Mouse (Mus musculus) adrenal gland, postnatal 0 days (tissue): ENCODE data around the gene Edem2. TPM values are rescaled to one million over a fixed set of nuclear protein-coding genes. Genes with fewer than 3 reads are reported as not detected.

ENCODE experiments used
- polyA plus RNA-seq: library from polyadenylated mRNA; unstranded; fragments of >200 nt; fragmentation: Nextera tagmentation; extraction: Ambion mirVana; gene quantifications from 2 replicates; pipeline ENCODE4 v1.2.1, GENCODE M21; 2015

Gene Edem2
- 30.0 and 59.7 TPM in 2 replicates for polyA plus RNA-seq

GRCm38 (mm10) chr2:155729158-155729645 is at the start of gene Edem2:
TSS of gene Edem2 (minus strand) at chr2:155729475.

DNA sequence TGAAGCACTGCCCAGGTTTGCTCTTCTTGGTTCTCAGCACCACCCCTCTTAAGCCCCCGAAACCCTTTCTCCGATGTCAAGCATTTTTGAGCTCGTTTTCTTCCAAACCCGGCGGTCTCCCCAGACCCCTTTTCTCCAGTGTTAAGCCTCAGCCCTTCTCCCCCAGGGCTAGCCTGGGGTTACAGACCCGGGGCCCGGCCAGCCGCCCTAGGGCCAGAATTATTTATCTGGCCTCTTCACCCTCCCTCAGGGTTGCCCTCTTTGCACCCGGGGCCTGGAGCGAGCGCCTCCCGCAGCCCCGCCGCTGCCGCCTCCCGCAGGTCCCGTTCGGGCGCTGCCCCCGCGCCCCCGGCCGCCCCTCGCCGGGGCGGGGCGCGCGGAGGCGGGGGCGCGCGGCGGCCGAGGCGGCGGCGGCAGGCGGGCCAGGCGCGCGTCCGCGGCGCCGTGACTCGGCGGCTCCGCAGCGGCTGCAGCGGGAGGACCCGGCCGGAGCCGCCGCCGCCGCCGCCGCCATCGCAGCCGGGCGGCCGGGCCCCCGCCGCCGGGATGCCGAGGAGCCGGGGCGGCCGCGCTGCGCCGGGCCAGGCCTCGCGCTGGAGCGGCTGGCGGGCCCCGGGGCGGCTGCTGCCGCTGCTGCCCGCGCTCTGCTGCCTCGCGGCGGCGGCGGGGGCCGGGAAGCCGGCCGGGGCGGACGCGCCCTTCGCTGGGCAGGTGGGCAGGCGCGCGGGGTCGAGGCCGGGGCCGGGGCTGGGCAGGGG is 45.8 kb upstream of the Edem2 start, which contains the start of gene Mmp24:
Gene Mmp24, plus strand, starts transcription at position 416 of the 758 bp plus-strand sequence.

DNA sequence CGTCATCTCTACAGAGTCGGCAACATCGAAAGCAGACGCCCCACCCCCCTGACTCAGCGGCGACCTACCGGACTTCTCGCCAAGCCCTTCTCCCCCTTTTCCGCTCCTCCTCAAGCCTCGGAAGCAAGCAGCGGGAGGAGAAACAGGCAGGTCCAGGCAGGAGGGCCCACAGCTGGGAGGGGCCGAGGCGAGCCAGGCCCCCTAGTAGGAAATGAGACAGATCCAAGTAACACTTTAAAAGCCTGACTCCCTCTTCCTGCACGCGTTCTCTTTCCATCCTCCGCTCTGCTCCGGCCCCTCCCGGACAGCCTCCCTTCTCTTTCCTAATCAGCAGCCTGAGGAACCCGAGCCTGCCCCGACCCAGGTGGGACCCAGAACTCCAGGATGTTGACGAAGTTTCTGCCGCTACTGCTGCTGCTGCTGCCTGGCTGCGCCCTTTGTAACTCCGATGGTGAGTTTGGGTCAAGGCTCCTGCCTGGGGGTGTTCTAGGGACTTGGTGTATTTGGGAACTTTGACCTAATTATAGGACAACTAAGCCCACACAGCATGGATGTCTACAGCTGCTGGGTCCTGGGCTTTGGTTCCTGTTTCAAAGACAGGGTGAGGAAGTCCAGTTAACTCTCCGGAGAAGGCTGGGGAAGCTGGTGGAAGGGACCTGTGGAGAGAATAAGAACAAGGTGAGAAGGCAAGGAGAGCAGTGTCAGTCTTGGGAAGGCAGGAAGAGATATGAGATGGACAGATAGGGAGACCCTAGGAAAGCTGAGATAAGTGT is 21.9 kb upstream of the Edem2 start, which contains the start of gene Procr:
Gene Procr, plus strand, starts transcription at position 104 of the 773 bp plus-strand sequence.

DNA sequence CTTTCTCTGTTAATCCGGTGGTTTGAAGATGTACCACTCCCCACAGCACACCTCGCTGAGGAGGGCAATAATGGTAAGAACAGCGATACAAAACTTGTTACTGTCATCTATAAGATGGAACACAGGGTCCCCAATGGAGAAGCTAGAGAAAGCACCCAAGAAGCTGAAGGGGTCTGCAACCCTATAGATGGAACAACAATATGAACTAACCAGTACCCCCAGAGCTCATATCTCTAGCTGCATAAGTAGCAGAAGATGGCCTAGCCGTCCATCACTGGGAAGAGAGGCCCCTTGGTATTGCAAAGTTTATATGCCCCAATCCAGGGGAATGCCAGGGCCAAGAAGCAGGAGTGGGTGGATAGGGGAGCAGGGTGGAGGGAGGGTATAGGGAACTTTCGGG is 6.5 kb upstream of the Edem2 start, which contains the start of gene Gm17581:
Gene Gm17581, minus strand, starts transcription at position 101 of the 400 bp plus-strand sequence.

GRCm38 (mm10) chr2:155691723-155692493 is 37.4 kb downstream of the Edem2 start, which contains the start of gene Trpc4ap:
TSS of gene Trpc4ap (minus strand) at chr2:155692384.

Other genes with a start within 250 kb of the Edem2 start
- 11.7 and 17.7 TPM in 2 replicates for gene Acss2, start 211.5 kb downstream of the Edem2 start, polyA plus RNA-seq
- 8.1 and 17.0 TPM in 2 replicates for gene Ggt7, start 211.2 kb downstream of the Edem2 start, polyA plus RNA-seq
- 26.0 and 43.9 TPM in 2 replicates for gene Gss, start 136.7 kb downstream of the Edem2 start, polyA plus RNA-seq
- gene Myh7b, start 118.3 kb downstream of the Edem2 start, polyA plus RNA-seq: 0.38 and 0.52 TPM in 2 replicates
- 89.8 and 124 TPM in 2 replicates for gene Trpc4ap, start 37.1 kb downstream of the Edem2 start, polyA plus RNA-seq
- gene Gm17581, start 6.4 kb upstream of the Edem2 start, polyA plus RNA-seq: not detected in 2 replicates
- 14.1 and 22.1 TPM in 2 replicates for gene Procr, start 21.6 kb upstream of the Edem2 start, polyA plus RNA-seq
- 1.3 and 1.5 TPM in 2 replicates for gene Mmp24, start 45.9 kb upstream of the Edem2 start, polyA plus RNA-seq
- 58.7 and 116 TPM in 2 replicates for gene BC029722, start 90.0 kb upstream of the Edem2 start, polyA plus RNA-seq
- gene Eif6, start 97.5 kb upstream of the Edem2 start, polyA plus RNA-seq: 166 and 202 TPM in 2 replicates
- gene Fam83c, start 105.4 kb upstream of the Edem2 start, polyA plus RNA-seq: 0.05 and 0.12 TPM in 2 replicates
- gene Uqcc1, start 200.8 kb upstream of the Edem2 start, polyA plus RNA-seq: 80.5 and 107 TPM in 2 replicates
- 0.19 and 0.97 TPM in 2 replicates for gene Gm15557, start 211.3 kb upstream of the Edem2 start, polyA plus RNA-seq
- gene Gdf5, start 215.9 kb upstream of the Edem2 start, polyA plus RNA-seq: 0.63 and 0.97 TPM in 2 replicates
- 5.5 and 9.7 TPM in 2 replicates for gene Cep250, start 227.0 kb upstream of the Edem2 start, polyA plus RNA-seq